Mouse (Mus musculus): ENCODE data around the gene Dgat2. TPM values are rescaled to one million over a fixed set of nuclear protein-coding genes. Genes with fewer than 3 reads are reported as not detected.

Gene Dgat2
- polyA plus RNA-seq, 1 experiment from 2014 or later = 11.1 TPM

DNA sequence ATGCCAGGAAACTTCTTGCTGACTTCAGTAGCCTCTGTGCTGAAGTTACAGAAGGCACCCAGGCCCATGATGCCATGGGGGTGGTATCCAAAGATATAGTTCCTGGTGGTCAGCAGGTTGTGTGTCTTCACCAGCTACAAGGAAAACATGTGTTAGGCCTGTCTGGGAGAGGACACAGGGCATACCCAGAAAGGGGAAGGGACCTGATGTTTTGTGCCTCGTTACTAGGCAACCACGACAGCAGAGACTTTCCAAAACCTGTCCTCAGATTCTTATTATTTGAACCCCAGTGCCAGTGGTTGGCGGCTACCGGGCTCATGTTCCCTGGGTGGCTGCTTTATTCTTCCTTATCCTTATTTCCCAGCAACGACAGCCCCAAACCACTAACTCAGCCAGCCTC is 23.6 kb downstream of the Dgat2 start:
- ATAC-seq = no peak
- WGBS = 54% methylated on average over 5 of the region's 5 CpGs

DNA sequence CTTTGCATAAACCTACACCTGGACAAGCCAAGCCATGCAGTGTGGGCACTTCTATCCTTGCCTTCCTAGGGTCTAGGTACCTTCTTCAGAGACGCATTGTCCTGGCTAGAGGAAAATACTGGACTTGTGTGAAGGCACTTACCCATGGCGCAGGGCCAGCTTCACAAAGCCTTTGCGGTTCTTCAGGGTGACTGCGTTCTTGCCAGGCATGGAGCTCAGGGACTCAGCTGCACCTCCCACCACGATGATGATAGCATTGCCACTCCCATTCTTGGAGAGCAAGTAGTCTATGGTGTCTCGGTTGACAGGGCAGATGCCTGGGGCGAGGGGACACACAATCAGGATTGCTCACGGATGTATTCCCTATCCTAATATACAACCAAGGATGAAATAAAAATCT is 24.5 kb downstream of the Dgat2 start:
- Histone ChIP-seq H3K36me3 (no peaks in the 10 kb centered on the region), H3K4me2 (replicated peaks) (no peak overlapping the region), H3K27ac (no peak overlapping the region), H3K27me3 (no peaks in the 10 kb centered on the region), H3K4me1 (replicated peaks) (peaks cover 19% of the 10 kb centered on the region), H3K9me3 (no peaks in the 10 kb centered on the region), H3K9ac (replicated peaks) (no peak overlapping the region), H3K4me3 (replicated peaks) (no peak overlapping the region)
- no peak for ATAC-seq
- WGBS = 89% methylated on average over 8 of the region's 8 CpGs

More for the DNA sequence above, 23.6 kb downstream of the Dgat2 start:
- Histone ChIP-seq H3K27me3 (no peaks in the 10 kb centered on the region), H3K4me2 (replicated peaks) (no peak overlapping the region), H3K9ac (replicated peaks) (no peak overlapping the region), H3K27ac (no peak overlapping the region), H3K4me3 (replicated peaks) (no peak overlapping the region), H3K36me3 (no peaks in the 10 kb centered on the region), H3K9me3 (no peaks in the 10 kb centered on the region), H3K4me1 (replicated peaks) (peaks cover 19% of the 10 kb centered on the region)

GRCm38 (mm10) chr7:99156737-99157136 is 25.8 kb downstream of the Dgat2 start:
- no peak overlapping the region for H3K4me2 ChIP-seq (replicated peaks)
- no peak overlapping the region for H3K27ac ChIP-seq
- no peak overlapping the region for H3K4me3 ChIP-seq (replicated peaks)
- no peaks in the 10 kb centered on the region for H3K36me3 ChIP-seq
- no peak for ATAC-seq
- WGBS = 86% methylated on average over 10 of the region's 10 CpGs
- H3K4me1 ChIP-seq (replicated peaks) = peaks cover 19% of the 10 kb centered on the region
- no peaks in the 10 kb centered on the region for H3K27me3 ChIP-seq
- H3K9me3 ChIP-seq = no peaks in the 10 kb centered on the region
- H3K9ac ChIP-seq (replicated peaks) = no peak overlapping the region

DNA sequence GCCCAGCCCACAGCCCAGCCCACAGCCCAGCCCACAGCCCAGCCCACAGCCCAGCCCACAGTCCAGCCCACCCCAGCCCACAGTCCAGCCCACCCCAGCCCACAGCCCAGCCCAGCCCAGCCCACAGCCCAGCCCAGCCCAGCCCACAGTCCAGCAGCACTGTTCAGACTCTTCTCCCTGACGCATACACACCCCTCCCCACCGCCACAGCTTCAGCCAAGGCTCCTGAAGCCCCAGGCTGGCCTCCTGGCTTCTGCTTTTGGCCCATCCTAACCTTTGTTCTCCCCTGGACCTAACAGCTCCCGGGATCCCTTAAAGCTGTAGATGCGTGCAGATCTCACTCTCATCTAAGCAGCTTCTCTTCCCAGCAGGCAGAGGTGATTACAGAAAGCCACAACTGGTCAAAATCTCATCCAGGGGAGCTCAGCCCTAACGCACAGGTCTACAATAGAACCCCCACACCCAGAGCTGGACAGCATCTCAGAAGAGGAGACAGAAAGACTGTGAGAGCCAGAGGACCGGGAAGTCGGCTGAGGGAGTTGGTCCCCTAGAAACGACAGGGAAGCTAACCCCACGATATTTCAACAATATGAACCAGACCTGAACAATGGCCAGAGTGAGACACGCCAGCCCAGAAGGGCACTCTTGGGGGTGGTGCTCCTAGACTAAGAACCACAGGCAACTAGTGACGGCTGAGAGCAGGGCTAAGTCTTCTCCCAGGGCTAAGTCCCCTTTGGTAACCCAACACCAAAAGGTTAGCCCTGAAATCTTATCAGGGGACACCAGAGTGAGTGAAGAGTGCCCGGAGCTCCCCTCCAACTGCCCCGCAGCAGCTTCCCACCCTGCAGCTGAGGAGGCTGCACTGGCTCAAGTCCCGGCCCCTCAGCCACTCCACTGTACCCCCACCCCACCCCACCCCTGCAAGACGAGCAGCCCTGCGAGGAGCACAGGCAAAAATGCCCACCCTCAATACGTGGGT is 26.9 kb downstream of the Dgat2 start:
- peaks cover 14% of the 10 kb centered on the region for H3K4me1 ChIP-seq (replicated peaks)
- peak overlapping the region; percentile 20; the same call in 1 of the 2 replicates for H3K4me3 ChIP-seq (replicated peaks)
- WGBS = 24% methylated on average over 17 of the region's 17 CpGs
- H3K27me3 ChIP-seq = no peaks in the 10 kb centered on the region
- no peaks in the 10 kb centered on the region for H3K36me3 ChIP-seq
- peak overlapping the region; percentile 34; the same call in 1 of the 2 replicates for H3K9ac ChIP-seq (replicated peaks)
- no peaks in the 10 kb centered on the region for H3K9me3 ChIP-seq
- H3K4me2 ChIP-seq (replicated peaks) = peak overlapping the region; percentile 41
- peak; percentile 74 for ATAC-seq
- no peak overlapping the region for H3K27ac ChIP-seq

- Histone ChIP-seq H3K27me3 (no peaks in the 10 kb centered on the region), H3K4me2 (replicated peaks) (no peak overlapping the region), H3K9me3 (no peaks in the 10 kb centered on the region), H3K4me3 (replicated peaks) (no peak overlapping the region), H3K4me1 (replicated peaks) (peaks cover 13% of the 10 kb centered on the region), H3K36me3 (no peaks in the 10 kb centered on the region), H3K27ac (no peak overlapping the region), H3K9ac (replicated peaks) (no peak overlapping the region)
- ATAC-seq = peak; percentile 51
- 53% methylated on average over 8 of the region's 8 CpGs for WGBS
Measured at GRCm38 (mm10) chr7:99154648-99155151, 27.8 kb downstream of the Dgat2 start.

DNA sequence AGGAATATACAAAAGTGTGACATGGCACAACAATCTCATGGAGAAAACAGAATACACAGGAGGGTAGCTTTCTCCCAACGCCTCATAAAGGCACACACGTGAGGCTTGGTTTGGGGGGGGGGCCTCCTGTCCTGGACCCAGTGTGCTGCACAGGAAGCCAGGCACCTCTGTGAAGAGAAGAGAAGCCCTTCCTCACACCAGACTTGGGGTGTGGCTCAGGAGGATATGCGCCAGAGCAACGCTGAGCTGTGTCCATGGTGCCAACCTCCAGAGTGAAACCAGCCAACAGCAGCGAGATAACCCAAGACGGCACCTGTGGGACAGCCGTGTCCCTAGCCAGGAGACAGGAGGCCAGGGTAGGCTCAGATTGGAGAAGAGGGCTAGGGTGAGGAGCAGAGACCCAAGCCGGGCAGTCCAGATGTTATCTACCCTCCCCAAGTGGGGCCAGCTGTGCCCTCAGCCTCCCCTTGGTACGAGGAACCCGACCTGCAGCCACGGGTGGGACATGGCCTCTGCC is 28.8 kb downstream of the Dgat2 start:
- no peaks in the 10 kb centered on the region for H3K36me3 ChIP-seq
- H3K27me3 ChIP-seq = no peaks in the 10 kb centered on the region
- no peak for ATAC-seq
- H3K27ac ChIP-seq = no peak overlapping the region
- peaks cover 13% of the 10 kb centered on the region for H3K4me1 ChIP-seq (replicated peaks)
- H3K9ac ChIP-seq (replicated peaks) = no peak overlapping the region
- no peak overlapping the region for H3K4me2 ChIP-seq (replicated peaks)
- H3K4me3 ChIP-seq (replicated peaks) = no peak overlapping the region
- H3K9me3 ChIP-seq = no peaks in the 10 kb centered on the region
- WGBS = 89% methylated on average over 11 of the region's 11 CpGs

- Histone ChIP-seq H3K9me3 (no peaks in the 10 kb centered on the region), H3K36me3 (no peaks in the 10 kb centered on the region), H3K9ac (replicated peaks) (no peak overlapping the region), H3K4me3 (replicated peaks) (no peak overlapping the region), H3K27ac (no peak overlapping the region), H3K27me3 (no peaks in the 10 kb centered on the region), H3K4me2 (replicated peaks) (no peak overlapping the region), H3K4me1 (replicated peaks) (peaks cover 13% of the 10 kb centered on the region)
- ATAC-seq = no peak
- 90% methylated on average over 8 of the region's 8 CpGs for WGBS
Measured at GRCm38 (mm10) chr7:99152756-99153155, 29.8 kb downstream of the Dgat2 start.

- WGBS = 5% methylated on average over 7 of the region's 7 CpGs
- no peaks in the 10 kb centered on the region for H3K9me3 ChIP-seq
- no peaks in the 10 kb centered on the region for H3K27me3 ChIP-seq
- H3K9ac ChIP-seq (replicated peaks) = no peak overlapping the region
- H3K27ac ChIP-seq = no peak overlapping the region
- no peaks in the 10 kb centered on the region for H3K36me3 ChIP-seq
- H3K4me3 ChIP-seq (replicated peaks) = no peak overlapping the region
- peak; percentile 77 for ATAC-seq
- H3K4me2 ChIP-seq (replicated peaks) = no peak overlapping the region
- peaks cover 13% of the 10 kb centered on the region for H3K4me1 ChIP-seq (replicated peaks)
Measured at GRCm38 (mm10) chr7:99151342-99151741, 31.2 kb downstream of the Dgat2 start.

- 67% methylated on average over 1 of the region's 1 CpGs for WGBS
- no peak for ATAC-seq
- no peak overlapping the region for H3K9ac ChIP-seq (replicated peaks)
Measured at GRCm38 (mm10) chr7:99149017-99149416, 33.5 kb downstream of the Dgat2 start.

DNA sequence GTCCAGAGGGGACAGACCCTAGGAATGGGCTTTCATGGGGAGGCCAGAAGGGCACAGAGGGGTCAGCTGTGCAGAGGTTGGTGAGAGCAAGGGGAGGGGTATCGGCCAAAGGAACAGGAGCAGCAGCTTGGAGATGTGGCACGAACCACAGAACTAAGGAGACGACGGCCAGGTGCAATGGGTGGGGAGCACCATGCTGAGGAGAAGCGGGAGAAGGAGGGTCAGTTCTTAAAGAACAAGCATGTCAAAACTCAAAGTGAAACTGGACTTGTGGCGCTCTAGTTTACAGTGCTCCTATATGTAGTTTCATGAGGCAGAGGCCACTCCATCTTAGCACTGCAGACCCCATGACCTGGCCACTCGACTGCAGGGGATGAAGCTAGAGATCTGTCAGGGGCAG is 35.0 kb downstream of the Dgat2 start:
- 89% methylated on average over 7 of the region's 7 CpGs for WGBS
- no peak overlapping the region for H3K4me3 ChIP-seq (replicated peaks)
- H3K36me3 ChIP-seq = no peaks in the 10 kb centered on the region
- no peaks in the 10 kb centered on the region for H3K27me3 ChIP-seq
- H3K4me1 ChIP-seq (replicated peaks) = peaks cover under 1% of the 10 kb centered on the region; the same call in 1 of the 2 replicates
- no peak overlapping the region for H3K27ac ChIP-seq
- no peak for ATAC-seq
- no peak overlapping the region for H3K4me2 ChIP-seq (replicated peaks)
- H3K9me3 ChIP-seq = no peaks in the 10 kb centered on the region
- H3K9ac ChIP-seq (replicated peaks) = no peak overlapping the region

More at GRCm38 (mm10) chr7:99149017-99149416, 33.5 kb downstream of the Dgat2 start:
- no peaks in the 10 kb centered on the region for H3K9me3 ChIP-seq
- H3K4me2 ChIP-seq (replicated peaks) = no peak overlapping the region
- no peaks in the 10 kb centered on the region for H3K27me3 ChIP-seq
- H3K4me1 ChIP-seq (replicated peaks) = no peaks in the 10 kb centered on the region
- no peak overlapping the region for H3K4me3 ChIP-seq (replicated peaks)
- no peak overlapping the region for H3K27ac ChIP-seq
- no peaks in the 10 kb centered on the region for H3K36me3 ChIP-seq

DNA sequence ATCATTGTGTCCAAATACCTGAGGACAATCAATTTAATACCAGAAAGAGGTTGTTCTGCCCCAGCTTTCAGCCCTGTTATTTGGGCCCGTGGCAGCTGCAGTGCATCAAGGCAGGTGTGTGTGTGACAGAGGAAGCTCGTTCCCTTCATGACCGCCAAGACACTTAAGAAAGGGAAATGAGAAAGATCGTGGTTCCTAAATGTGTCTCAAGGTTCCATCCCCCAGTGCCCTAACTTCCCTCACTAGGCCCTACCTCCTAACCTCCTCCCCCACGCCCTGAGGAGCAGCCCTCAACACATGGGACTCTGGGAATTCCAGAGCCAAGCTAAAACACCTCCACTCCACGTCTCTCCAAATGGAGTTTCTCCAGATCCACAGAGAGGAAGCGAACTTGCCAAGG is 35.6 kb downstream of the Dgat2 start:
- no peak overlapping the region for H3K9ac ChIP-seq (replicated peaks)
- ATAC-seq = no peak
- no peak overlapping the region for H3K4me2 ChIP-seq (replicated peaks)
- no peak overlapping the region for H3K27ac ChIP-seq
- H3K27me3 ChIP-seq = no peaks in the 10 kb centered on the region
- H3K4me3 ChIP-seq (replicated peaks) = no peak overlapping the region
- H3K36me3 ChIP-seq = no peaks in the 10 kb centered on the region
- peaks cover 6% of the 10 kb centered on the region for H3K4me1 ChIP-seq (replicated peaks)
- 80% methylated on average over 7 of the region's 7 CpGs for WGBS
- H3K9me3 ChIP-seq = no peaks in the 10 kb centered on the region

- Histone ChIP-seq H3K27ac (no peak overlapping the region), H3K4me2 (replicated peaks) (no peak overlapping the region), H3K4me1 (replicated peaks) (peaks cover 9% of the 10 kb centered on the region), H3K27me3 (no peaks in the 10 kb centered on the region), H3K9ac (replicated peaks) (no peak overlapping the region), H3K9me3 (no peaks in the 10 kb centered on the region), H3K4me3 (replicated peaks) (no peak overlapping the region), H3K36me3 (no peaks in the 10 kb centered on the region)
- ATAC-seq = no peak
- WGBS = 67% methylated on average over 7 of the region's 7 CpGs
Measured at GRCm38 (mm10) chr7:99146011-99146410, 36.5 kb downstream of the Dgat2 start.

Measured in midbrain, embryonic 13.5 days (tissue).